22 mouse cellular contexts compared by ENCODE assay signal in the genomic region with DNA sequence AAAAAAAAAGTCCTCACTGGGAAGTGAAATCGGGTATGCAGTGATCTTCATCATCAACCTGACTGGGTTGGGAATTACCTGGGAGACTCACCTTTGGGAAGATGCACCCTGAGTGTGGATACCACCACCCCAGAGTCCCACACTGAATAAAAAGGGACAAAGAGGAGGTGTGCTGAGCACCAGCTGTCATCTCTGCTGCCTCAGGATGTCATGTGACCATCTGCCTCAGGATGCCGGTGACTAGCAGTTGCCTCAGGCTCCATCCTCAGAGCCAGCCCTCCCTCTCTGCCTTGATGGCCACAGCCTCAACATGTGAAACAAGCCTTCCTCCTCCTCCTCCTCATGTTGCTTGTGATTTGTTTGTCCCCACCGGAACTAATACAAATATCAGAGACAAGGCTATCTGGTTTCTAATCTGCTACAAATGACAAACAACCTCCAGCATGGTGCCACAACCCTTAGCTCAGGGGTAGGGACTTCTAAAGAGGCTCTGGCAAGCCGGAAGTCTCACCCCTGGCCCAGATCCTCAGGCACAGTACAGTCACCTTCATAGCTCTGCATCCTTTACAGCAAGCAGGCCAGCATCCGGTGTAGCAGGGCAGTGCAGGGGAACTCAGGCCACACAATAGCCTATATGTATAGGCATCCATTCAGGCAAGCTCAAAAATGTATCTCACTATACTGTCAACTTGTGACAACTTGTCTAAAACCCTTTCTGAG. TPM values are rescaled to one million over a fixed set of nuclear protein-coding genes. Genes with fewer than 3 reads are reported as not detected.
DNase-seq lines count a peak whose midpoint lies in the region; ATAC-seq and TF ChIP-seq lines count a peak whose summit lies in the region.
"Had no signal": no experiment of that assay in that cellular context is flagged by ENCODE, and none has a peak within 500 bp of the region (broad histone marks: within the 10 kb centered on the region; RNA-seq: fewer than 3 reads in every experiment).

No protein-coding gene starts in this region.

- H3K4me1 ChIP-seq in cerebellum, adult 2 months (ENCODE audit: control insufficient read depth, insufficient read depth, low read length): peaks cover 44% of the 10 kb centered on the region
- 0 out of 2 replicates have a peak, but pooled peaks cover 10% of the 10 kb centered on the region for H3K4me1 ChIP-seq in neural tube, embryonic 13.5 days (replicated peaks)
- H3K4me1 ChIP-seq in neural tube, embryonic 15.5 days: no peaks in the 10 kb centered on the region
- H3K4me1 ChIP-seq: forebrain, embryonic 15.5 days; limb, embryonic 10.5 days had no signal

- peak overlapping the region; percentile 87 for H3K27ac ChIP-seq in cerebellum, adult 2 months (ENCODE audit: insufficient read depth, low read length)
- H3K27ac ChIP-seq in neural tube, embryonic 13.5 days (replicated peaks): no peak overlapping the region
- H3K27ac ChIP-seq in neural tube, embryonic 15.5 days (replicated peaks): no peak overlapping the region
- H3K27ac ChIP-seq: forebrain, embryonic 15.5 days; intestine, embryonic 15.5 days; kidney, embryonic 15.5 days; limb, embryonic 10.5 days; neural tube, embryonic 12.5 days had no signal

- TF ChIP-seq CTCF in cerebellum, adult 2 months (IDR thresholded peaks at IDR 0.05; ENCODE audit: borderline replicate concordance, insufficient read depth, low read depth, low read length): no peak
- no peak for TF ChIP-seq CTCF in brain, embryonic 14.5 days (IDR thresholded peaks at IDR 0.05; ENCODE audit: borderline replicate concordance, extremely low read depth, insufficient read depth, insufficient read length)

- 0 out of 2 replicates have a peak overlapping the region, but pooled peaks have one; percentile 3 for H3K9ac ChIP-seq in neural tube, embryonic 13.5 days
- no peak overlapping the region for H3K9ac ChIP-seq in neural tube, embryonic 15.5 days (replicated peaks)
- H3K9ac ChIP-seq: forebrain, embryonic 15.5 days; intestine, embryonic 15.5 days; kidney, embryonic 15.5 days; neural tube, embryonic 12.5 days had no signal

- no peaks in the 10 kb centered on the region for H3K27me3 ChIP-seq in cerebellum, adult 2 months (ENCODE audit: control insufficient read depth, insufficient read depth, low read length)
- H3K27me3 ChIP-seq in neural tube, embryonic 13.5 days: no peaks in the 10 kb centered on the region
- no peaks in the 10 kb centered on the region for H3K27me3 ChIP-seq in neural tube, embryonic 15.5 days (replicated peaks)
- H3K27me3 ChIP-seq: forebrain, embryonic 15.5 days; intestine, embryonic 15.5 days; kidney, embryonic 15.5 days; neural tube, embryonic 12.5 days had no signal

- peak; percentile 59 to 67 for DNase-seq in cerebellum, adult 2 months
- no peak for DNase-seq in cerebellum, adult 8-10 months
- DNase-seq in brain, embryonic 14.5 days (ENCODE audit: low read depth): peak; percentile 41
- DNase-seq in T-cell, adult 2 months (ENCODE audit: low spot score): no peak
- DNase-seq in spleen, adult 12 weeks (ENCODE audit: low spot score): no peak
- DNase-seq in heart, postnatal 10 days: no peak
- DNase-seq: adrenal gland, postnatal 10 days; heart, postnatal 36 days; lung, adult 2 months; lung, postnatal 4 days; right cerebral cortex, postnatal 14 days; thymus, postnatal 4 days had no signal

- peaks cover 26% of the 10 kb centered on the region for H3K36me3 ChIP-seq in neural tube, embryonic 13.5 days
- H3K36me3 ChIP-seq in neural tube, embryonic 15.5 days: no peaks in the 10 kb centered on the region; the same call in none of the 2 replicates

- H3K9me3 ChIP-seq in neural tube, embryonic 13.5 days: no peaks in the 10 kb centered on the region
- no peaks in the 10 kb centered on the region for H3K9me3 ChIP-seq in neural tube, embryonic 15.5 days (replicated peaks)
- H3K9me3 ChIP-seq: forebrain, embryonic 15.5 days; intestine, embryonic 15.5 days; kidney, embryonic 15.5 days; limb, embryonic 10.5 days; neural tube, embryonic 12.5 days had no signal

- TF ChIP-seq POLR2A in cerebellum, adult 2 months (IDR thresholded peaks at IDR 0.05; ENCODE audit: borderline replicate concordance, insufficient read depth, low read length): no peak
- TF ChIP-seq POLR2A in brain, embryonic 14.5 days (IDR thresholded peaks at IDR 0.05; ENCODE audit: borderline replicate concordance, extremely low read depth, insufficient read depth, insufficient read length, poor library complexity, severe bottlenecking): no peak

- WGBS in cerebellum, adult 2 months: 48% methylated on average over 5 of the region's 5 CpGs
- 71% methylated on average over 5 of the region's 5 CpGs for WGBS in neural tube, embryonic 13.5 days
- WGBS in neural tube, embryonic 15.5 days: 78% methylated on average over 5 of the region's 5 CpGs

- intact Hi-C loops in heart, postnatal 10 days (cut with DNase I): no loop called here

- H3K4me3 ChIP-seq in cerebellum, adult 2 months (replicated peaks; ENCODE audit: insufficient read depth, low read depth, low read length): no peak overlapping the region
- no peak overlapping the region for H3K4me3 ChIP-seq in neural tube, embryonic 13.5 days
- H3K4me3 ChIP-seq in neural tube, embryonic 15.5 days (replicated peaks): no peak overlapping the region
- H3K4me3 ChIP-seq: forebrain, embryonic 15.5 days; intestine, embryonic 15.5 days; kidney, embryonic 15.5 days; limb, embryonic 10.5 days; neural tube, embryonic 12.5 days had no signal

- ATAC-seq in neural tube, embryonic 13.5 days (ENCODE audit: low read depth): no peak
- ATAC-seq in neural tube, embryonic 15.5 days (ENCODE audit: low FRiP score): no peak
- ATAC-seq: forebrain, embryonic 15.5 days; intestine, embryonic 15.5 days had no signal

- H3K4me2 ChIP-seq in neural tube, embryonic 13.5 days: no peak overlapping the region
- no peak overlapping the region for H3K4me2 ChIP-seq in neural tube, embryonic 15.5 days
- H3K4me2 ChIP-seq: forebrain, embryonic 15.5 days; heart, embryonic 11.5 days; intestine, embryonic 15.5 days; kidney, embryonic 15.5 days; liver, embryonic 11.5 days; midbrain, embryonic 11.5 days; neural tube, embryonic 12.5 days had no signal

RNA-seq across cellular contexts. Expression of a gene that starts 54.7 kb away (rescaled TPM):
- polyA plus RNA-seq in cerebellum, adult 2 months (2012; rRNA removed): 15.9 and 16.8 TPM in 2 replicates
- polyA plus RNA-seq in neural tube, embryonic 13.5 days (2015; fragmentation: Nextera tagmentation; extraction: Ambion mirVana): 6.9 and 7.4 TPM in 2 replicates
- polyA plus RNA-seq in neural tube, embryonic 15.5 days (2015; fragmentation: Nextera tagmentation; extraction: Ambion mirVana): 4.2 and 6.5 TPM in 2 replicates
- polyA plus RNA-seq in brain, embryonic 14.5 days (2012; rRNA removed): 7.1 and 10.1 TPM in 2 replicates
- 10 to 100 TPM; 17.9 to 20.5 TPM for total RNA-seq in heart, postnatal 10 days (2021)

RNA-seq across cellular contexts. Expression of a gene that starts 55.1 kb away (rescaled TPM):
- polyA plus RNA-seq in cerebellum, adult 2 months (2012; rRNA removed): 85.0 and 89.2 TPM in 2 replicates
- polyA plus RNA-seq in neural tube, embryonic 13.5 days (2015; fragmentation: Nextera tagmentation; extraction: Ambion mirVana): 94.7 and 109 TPM in 2 replicates
- polyA plus RNA-seq in neural tube, embryonic 15.5 days (2015; fragmentation: Nextera tagmentation; extraction: Ambion mirVana): 106 and 112 TPM in 2 replicates
- polyA plus RNA-seq in brain, embryonic 14.5 days (2012; rRNA removed): 82.3 and 93.6 TPM in 2 replicates
- 10 to 100 TPM; 83.7 to 88.3 TPM for total RNA-seq in heart, postnatal 10 days (2021)

RNA-seq across cellular contexts. Expression of a gene that starts 58.1 kb away (rescaled TPM):
- 21.9 and 23.4 TPM in 2 replicates for polyA plus RNA-seq in cerebellum, adult 2 months (2012; rRNA removed)
- polyA plus RNA-seq in neural tube, embryonic 13.5 days (2015; fragmentation: Nextera tagmentation; extraction: Ambion mirVana): 28.9 and 31.7 TPM in 2 replicates
- 25.7 and 31.7 TPM in 2 replicates for polyA plus RNA-seq in neural tube, embryonic 15.5 days (2015; fragmentation: Nextera tagmentation; extraction: Ambion mirVana)
- 15.5 and 16.6 TPM in 2 replicates for polyA plus RNA-seq in brain, embryonic 14.5 days (2012; rRNA removed)
- total RNA-seq in heart, postnatal 10 days (2021): 10 to 100 TPM; 19.6 to 20.3 TPM

Comparison
In these comparisons a context has a peak if more than half of its experiments do, and no peak if none do; other contexts are left out.
1. DNase-seq: peak in cerebellum, adult 2 months (2 of 2) and brain, embryonic 14.5 days (single experiment); none in cerebellum, adult 8-10 months (single experiment), T-cell, adult 2 months (single experiment), spleen, adult 12 weeks (single experiment) and heart, postnatal 10 days (0 of 2).